Mouse (Mus musculus) ovary, postnatal 14 days (tissue): Measurements from ENCODE around the gene Ss18l1.

Experiments used
- DNase-seq: peaks from one replicate; pipeline ENCODE4 v3.0.0; 2022; ENCODE audit warnings: low spot score

Ss18l1 gene

GRCm38 (mm10) chr2:180042256-180042857, at the start of gene Ss18l1, which contains the start of gene Psma7:
TSS of gene Ss18l1 (plus strand) at chr2:180042509.
TSS of gene Psma7 (minus strand) at chr2:180042433.
- DNase-seq, result peak; percentile 78

GRCm38 (mm10) chr2:179993071-179993470, 49.2 kb upstream of the Ss18l1 start:
- no peak for DNase-seq

- no peak for DNase-seq
These were observed 43.9 kb upstream of the Ss18l1 start for GRCm38 (mm10) chr2:179998431-179998830.

GRCm38 (mm10) chr2:180001635-180002034, 40.7 kb upstream of the Ss18l1 start:
- no peak for DNase-seq

- DNase-seq, result no peak
These were observed 36.5 kb upstream of the Ss18l1 start for GRCm38 (mm10) chr2:180005656-180006351.

GRCm38 (mm10) chr2:180006352-180007017, 35.8 kb upstream of the Ss18l1 start:
- no peak for DNase-seq

GRCm38 (mm10) chr2:180010686-180011085, 31.6 kb upstream of the Ss18l1 start:
- DNase-seq, result no peak

GRCm38 (mm10) chr2:180011370-180011769, 30.9 kb upstream of the Ss18l1 start:
- DNase-seq, result no peak

GRCm38 (mm10) chr2:180013686-180014085, 28.6 kb upstream of the Ss18l1 start:
- no peak for DNase-seq

GRCm38 (mm10) chr2:180017632-180018031, 24.7 kb upstream of the Ss18l1 start:
- DNase-seq, result no peak

- no peak for DNase-seq
These were observed 23.7 kb upstream of the Ss18l1 start for GRCm38 (mm10) chr2:180018573-180018972.

GRCm38 (mm10) chr2:180020091-180020661, 22.1 kb upstream of the Ss18l1 start:
- DNase-seq, result no peak

- no peak for DNase-seq
These were observed 21.4 kb upstream of the Ss18l1 start for GRCm38 (mm10) chr2:180020919-180021318.

GRCm38 (mm10) chr2:180022751-180023150, 19.6 kb upstream of the Ss18l1 start:
- DNase-seq, result no peak

- peak; percentile 98 for DNase-seq
These were observed 17.8 kb upstream of the Ss18l1 start, which contains the start of gene Lsm14b for GRCm38 (mm10) chr2:180024401-180025098. TSS of gene Lsm14b (plus strand) at chr2:180024987.

GRCm38 (mm10) chr2:180025135-180025860, 17.0 kb upstream of the Ss18l1 start:
- DNase-seq, result peak; percentile 38

- no peak for DNase-seq
These were observed 16.5 kb upstream of the Ss18l1 start for GRCm38 (mm10) chr2:180025861-180026200.

GRCm38 (mm10) chr2:180027768-180028167, 14.5 kb upstream of the Ss18l1 start:
- no peak for DNase-seq

- DNase-seq, result no peak
These were observed 11.0 kb upstream of the Ss18l1 start for GRCm38 (mm10) chr2:180031270-180031669.

GRCm38 (mm10) chr2:180032925-180033324, 9.4 kb upstream of the Ss18l1 start:
- DNase-seq, result no peak

GRCm38 (mm10) chr2:180033956-180034355, 8.4 kb upstream of the Ss18l1 start:
- DNase-seq, result no peak
